Mouse (Mus musculus) gastrocnemius, postnatal 10 days (tissue): ENCODE measurements at regions not wholly inside any gene's neighbourhood (a gene's known extent, or its start where the extent isn't known, plus 50 kb on each side); places are given as distances from the start of the nearest gene placed in this dataset.
"Not testable (repeated sequence)": the region's sequence is repeated elsewhere in the genome, so short reads cannot be mapped to it uniquely, and the experiment has no call there.

Experiments used
- DNase-seq: peaks from one replicate; pipeline ENCODE4 v3.0.0; 2021; ENCODE audit warnings: mixed read lengths

DNA sequence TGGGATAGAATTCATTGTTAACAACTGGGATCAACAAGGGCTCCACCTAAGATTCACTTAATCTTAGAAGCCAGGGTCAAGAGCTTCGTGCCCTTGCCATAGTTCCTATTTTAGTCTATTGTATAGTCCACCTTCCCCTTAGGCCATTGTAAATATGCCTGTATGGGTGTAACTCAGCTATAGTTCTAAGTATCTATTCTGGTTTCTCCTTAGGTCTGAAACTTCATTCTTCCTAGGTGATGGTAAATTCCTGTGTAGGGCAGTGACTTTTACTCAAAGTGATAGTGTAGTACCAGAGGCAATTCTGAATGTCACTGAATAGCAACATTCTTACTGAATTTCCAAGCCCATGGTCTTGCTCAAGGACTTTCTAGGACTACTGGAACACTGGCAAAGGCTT is 989.4 kb downstream of the Ankrd7 start:
- DNase-seq = not testable (repeated sequence)

DNA sequence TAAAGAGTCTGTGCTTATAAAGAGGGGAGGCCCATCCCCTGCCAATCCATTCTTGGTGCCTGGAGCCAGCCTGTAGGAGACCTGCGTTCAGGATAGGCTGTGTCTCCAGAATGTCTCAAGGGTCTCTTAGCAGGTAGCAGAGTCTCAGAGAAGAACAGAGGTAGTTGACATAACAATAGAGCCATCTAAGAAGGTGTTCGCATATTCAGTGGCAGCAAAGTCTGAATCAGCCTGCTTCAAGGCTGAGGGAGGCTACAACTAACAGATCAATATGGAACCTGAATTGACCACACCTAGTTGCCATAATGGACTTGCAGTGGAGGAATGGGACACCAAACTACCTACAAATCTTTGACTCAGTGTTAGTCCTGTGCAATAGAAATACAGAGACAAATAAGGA is 998.0 kb downstream of the Ankrd7 start:
- no peak for DNase-seq

DNA sequence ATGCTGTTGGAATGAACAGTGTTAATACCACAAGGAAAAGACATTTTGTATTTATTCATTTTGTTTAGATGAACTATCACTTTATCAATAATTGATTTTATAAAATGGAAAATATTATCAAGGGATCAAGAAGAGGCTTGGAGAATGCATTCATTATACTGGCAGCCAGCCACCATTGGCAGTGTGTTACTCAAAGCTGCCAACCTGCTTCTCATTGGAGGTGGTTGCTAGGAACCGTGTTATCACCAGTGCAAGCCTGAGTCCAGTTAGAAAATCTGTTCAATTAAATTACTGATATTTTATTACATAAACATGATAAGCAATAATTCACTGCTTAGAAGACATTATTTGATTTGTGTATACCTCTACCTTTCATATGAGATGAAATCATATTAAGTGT is 1003.6 kb downstream of the Ankrd7 start:
- no peak for DNase-seq

DNA sequence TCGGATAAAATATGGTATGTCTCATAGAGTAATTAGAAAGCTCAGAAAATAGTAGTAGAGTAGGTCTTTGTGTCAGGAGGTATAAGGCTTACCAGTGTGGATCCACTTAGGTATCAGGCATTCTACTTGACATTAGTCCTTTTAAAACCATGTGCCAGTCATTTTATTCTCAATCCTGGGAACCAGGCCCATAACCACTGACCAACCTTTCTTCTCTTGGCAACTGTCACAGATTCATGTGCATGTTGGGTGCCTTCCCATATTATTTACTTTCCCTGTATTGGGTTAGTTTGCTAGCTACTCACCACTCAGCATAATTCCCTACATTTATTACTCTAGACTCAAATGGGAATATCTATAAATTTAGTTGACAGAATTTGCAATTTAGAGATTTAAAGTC is 1045.1 kb downstream of the Ankrd7 start:
- no peak for DNase-seq

DNA sequence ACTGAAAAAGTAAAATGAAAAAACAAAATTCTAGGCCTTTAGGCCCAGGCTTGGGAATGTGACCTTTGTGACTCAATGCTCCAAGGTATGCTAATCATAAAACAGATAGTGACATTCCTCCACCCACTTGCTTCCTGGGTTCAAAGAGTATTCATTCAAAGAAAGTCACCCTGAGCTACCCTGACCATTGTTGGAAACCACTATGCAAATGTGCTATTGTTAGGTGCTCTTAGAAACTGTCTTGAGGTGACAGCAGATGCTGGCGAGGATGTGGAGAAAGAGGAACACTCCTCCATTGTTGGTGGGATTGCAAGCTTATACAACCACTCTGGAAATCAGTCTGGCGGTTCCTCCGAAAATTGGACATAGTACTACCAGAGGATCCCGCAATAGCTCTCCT is 1075.7 kb downstream of the Ankrd7 start:
- DNase-seq = not testable (repeated sequence)

DNA sequence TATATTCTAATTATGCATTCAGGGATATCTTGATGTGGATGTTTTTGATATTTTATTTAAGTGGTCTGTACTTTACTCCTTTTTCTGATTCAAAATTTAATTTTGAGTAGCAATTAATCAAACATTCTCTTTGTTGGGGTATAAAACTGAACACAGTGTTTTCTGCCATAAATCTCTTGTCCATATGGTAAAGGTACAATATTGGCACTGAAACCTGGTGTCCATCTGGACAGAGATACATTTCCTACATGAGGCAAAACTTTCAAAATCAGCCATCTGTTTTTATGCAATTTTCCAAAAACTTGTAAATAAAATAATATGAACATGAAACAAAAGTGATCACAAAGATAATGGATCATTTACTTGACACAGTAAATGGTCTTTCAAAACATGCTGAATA is 1078.2 kb downstream of the Ankrd7 start:
- DNase-seq = no peak

DNA sequence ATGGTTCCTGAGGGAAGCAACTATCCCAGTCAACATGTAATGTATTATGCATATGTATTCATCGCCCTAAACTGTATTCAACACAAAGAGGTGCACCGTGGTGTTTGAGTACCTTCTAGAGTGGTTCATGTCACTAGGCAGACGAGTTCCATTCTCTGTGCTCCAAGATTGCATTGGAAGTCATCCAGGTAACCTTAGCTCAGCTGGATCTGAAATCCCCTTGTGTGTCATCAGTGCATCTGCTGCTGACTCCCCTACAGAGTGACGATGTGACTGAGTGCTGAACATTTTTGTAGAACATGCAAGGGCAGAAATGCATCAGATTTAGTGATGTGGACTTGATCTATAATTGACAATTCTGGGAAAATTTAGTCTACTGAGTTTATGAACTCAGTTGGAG is 1079.6 kb downstream of the Ankrd7 start:
- DNase-seq = no peak

DNA sequence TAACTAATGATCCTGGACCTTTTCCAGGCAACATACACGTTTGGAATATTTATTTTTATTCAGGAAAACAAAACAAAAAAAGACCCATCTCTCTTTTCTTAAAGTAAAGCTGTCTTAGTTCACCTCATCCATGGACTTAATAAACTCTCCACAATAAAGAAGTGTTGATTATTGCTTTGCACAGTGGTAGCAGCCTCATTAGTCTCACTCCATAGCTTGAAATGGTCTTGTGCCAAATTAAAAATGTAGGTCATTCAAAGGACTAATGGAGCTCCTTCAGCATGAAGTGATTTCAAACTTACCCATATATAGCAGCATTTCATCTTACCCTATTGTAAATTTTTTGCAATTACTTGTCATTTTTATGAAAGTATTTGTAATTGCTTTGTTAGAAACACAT is 1109.8 kb downstream of the Ankrd7 start:
- DNase-seq = no peak

DNA sequence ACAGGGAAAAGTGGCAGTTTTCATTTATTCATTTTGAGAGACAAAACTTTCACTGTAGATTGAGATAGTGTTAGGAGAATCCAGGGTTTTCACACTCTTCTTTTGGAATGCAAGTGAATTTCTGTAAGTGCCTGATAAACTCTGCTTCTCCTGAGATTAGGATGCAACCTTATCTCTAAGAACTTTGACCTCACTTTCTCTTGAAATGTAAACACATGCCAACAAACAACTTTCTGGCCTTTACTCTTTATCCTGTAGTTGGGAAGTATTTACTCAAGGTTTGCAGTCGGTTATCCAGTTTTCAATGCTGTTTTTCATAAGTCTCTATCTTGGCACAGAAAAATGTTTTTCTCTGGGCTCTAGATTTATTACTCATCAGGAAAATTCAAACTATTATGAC is 1125.7 kb downstream of the Ankrd7 start:
- DNase-seq = no peak

DNA sequence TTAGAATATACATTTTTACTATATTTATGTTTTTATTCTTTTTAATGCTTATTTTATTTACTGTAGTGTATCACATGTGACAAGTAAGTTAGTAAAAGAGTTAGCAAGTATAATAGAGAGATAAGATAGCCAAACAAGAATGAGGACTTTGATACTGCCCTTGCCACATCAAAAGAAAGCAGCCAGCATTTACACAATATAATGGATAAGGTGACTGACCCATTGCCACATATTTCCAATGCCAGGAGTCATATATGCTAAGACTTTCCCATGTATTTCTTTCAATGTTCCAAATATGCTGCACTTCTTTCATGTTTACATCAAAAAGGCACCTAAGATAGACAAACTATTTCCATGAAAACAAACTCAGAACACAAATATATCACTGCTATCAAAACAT is 1162.3 kb downstream of the Ankrd7 start:
- DNase-seq = no peak

DNA sequence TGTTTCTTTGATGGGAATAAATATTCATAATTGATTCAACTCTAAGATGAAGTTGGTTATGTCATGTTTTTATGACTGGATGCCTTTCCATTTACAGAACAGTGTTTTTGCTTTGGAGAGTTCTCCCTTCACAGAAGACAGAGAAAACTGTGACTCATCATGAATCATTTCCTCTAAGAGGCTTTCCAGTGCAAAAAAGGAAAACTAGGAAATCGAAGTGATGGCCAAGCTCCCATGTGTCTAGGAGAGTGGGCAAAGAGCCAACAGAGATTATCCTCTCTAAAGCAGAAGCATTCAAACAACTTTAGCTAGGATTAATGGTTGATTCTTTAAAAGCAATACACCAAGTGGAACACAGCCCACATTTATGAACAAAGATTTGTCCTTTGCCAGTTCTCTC is 1171.7 kb downstream of the Ankrd7 start:
- peak; percentile 2 for DNase-seq

DNA sequence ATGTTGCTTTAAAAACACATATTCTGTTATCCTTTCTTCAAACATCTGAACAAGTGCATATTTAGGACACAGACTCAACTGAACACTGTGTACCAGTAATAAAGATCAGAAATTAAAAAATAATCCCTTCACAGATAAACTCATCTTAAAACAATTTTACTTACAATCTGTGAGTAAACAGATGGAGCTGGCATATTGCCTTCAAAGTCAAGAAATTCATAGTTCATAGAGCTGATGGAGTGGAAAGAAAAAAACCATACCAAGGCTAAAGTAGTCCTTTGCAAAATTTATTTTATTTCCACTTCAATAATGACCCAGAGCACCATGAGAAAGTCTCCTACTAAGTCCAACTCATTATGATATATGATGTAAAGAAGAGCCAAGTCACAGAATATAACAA is 1136.6 kb upstream of the Kcnd2 start:
- DNase-seq = no peak

DNA sequence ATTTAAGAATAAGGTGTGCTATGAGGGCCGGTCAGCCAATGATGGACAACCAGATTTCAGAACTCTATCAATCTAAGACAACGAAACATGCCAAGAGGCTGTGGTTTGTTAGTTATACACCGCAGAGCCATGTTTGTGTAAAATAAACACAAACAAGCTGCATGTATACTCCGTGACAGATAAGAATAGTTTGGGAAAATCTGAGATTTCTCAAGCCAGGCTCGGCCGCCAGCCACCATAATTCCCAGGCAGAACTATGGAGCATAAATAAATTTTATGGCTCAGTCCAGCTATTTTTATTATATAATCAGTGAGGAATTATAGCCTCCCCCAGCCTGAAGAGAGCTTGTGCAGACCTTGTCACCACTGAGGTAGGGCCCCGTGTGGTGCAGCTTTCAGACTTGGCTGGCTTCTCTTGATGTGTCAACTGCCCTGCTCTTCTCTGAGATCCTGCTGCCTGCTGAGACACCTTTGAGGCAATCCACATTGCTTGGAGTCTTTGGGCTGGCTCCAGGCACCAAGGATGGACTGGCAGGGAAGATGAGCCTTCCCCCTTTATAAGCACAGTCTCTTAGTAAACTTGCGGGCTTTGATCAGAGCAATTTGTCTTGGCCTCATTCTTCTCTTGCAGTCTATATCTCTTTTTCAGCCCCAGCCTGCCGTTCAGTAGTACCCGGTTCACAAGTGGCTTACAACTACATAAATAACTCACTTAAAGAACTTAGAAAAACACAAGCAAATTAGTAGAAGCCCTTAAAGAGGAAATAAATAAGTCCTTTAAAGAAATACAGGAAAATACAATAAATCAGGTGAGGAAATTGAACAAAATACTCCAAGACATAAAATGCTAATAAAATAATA is 1123.0 kb upstream of the Kcnd2 start:
- DNase-seq = no peak

DNA sequence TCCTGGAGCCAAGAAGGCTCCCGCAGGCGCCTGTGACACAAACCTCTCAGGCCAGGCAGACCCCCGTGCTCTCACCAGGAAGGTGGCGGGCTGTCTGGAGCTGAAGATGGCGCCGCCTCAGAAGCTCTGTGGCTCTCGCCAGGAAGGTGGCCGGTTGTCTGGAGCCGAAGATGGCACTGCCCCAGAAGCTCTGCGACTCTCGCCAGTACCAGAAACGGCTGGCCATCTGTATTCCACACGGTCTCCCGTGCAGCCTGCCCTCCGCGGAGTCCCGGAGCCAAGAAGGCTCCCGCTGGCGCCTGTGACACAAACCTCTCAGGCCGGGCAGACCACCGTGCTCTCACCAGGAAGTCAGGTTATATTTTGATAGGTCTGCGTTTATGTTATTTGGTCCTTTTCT is 1081.3 kb upstream of the Kcnd2 start:
- DNase-seq = not testable (repeated sequence)

DNA sequence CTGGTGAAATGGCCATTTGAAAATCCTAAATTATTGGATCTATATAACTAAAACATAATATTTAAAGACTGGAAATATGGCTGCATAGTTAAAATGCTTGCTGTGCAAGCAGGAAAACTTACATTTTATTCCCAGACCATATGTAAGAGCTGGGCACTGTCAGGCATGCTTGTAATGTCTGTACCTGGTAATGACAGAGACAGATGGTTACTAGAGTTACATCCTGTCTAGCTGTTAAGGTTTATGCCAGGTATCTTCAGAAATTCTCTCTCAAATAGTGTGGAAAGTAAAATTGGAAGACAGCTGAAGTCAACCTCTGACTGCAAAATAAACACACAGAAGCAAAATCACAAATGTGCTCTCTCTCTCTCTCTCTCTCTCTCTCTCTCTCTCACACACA is 1077.8 kb upstream of the Kcnd2 start:
- no peak for DNase-seq
